Mouse (Mus musculus): Measurements from ENCODE around the gene Topors. TPM values are rescaled to one million over a fixed set of nuclear protein-coding genes. Genes with fewer than 3 reads are reported as not detected.

Gene Topors
- total and polyA plus RNA-seq, 3 experiments = 2.2 to 10.8 (median 9.2) TPM

DNA sequence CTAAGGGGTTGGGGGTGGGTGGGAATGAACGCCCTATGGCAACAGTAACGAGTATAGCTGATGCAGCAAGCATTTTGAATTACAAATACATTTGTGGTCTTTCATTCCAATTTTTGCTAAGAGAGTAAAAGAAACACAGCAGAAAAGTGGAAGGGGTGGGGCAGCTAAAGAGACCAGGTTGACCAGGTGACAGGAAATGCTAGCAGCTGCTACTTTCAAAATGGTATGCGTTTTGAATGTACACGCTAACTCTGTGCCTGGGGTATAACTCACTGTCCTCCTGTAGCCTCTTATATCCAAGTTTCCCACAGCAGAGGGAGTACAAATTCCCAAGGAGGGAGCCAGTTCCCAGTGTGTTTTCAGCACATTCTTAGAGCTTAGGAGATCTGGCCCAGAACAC, 32.8 kb downstream of the Topors start:
- H3K4me3 ChIP-seq = no peak overlapping the region

DNA sequence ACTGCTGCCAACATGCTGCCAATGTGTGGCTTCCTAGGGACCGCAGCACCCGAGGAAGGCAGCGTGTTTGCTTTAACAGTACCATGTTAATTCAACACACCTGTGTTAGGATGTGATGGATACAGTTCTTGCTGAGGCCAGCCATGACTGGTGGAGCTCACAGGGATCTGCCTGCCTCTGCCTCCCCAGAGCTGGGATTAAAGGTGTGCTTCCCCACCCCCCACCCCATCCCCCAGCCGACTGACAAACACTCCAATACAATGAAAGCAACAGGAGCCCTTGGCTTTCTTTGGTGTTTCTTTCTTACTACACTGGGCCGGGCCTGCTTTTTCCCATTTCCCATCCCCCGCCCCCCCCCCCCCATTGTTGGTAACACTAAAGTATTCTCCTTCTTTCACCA, 35.4 kb downstream of the Topors start:
- TF ChIP-seq EP300 (IDR thresholded peaks at IDR 0.05; ENCODE audit: insufficient read depth, low read depth, low read length) = no peak
- no peak for TF ChIP-seq CTCF (IDR thresholded peaks at IDR 0.05)
- no peak for TF ChIP-seq POLR2A (IDR thresholded peaks at IDR 0.05; ENCODE audit: insufficient read depth, low read depth, low read length)
- Histone ChIP-seq H3K9ac (ENCODE audit: low read depth, low read length) (no peak overlapping the region), H3K4me1 (ENCODE audit: control insufficient read depth, insufficient read depth, low read length) (no peaks in the 10 kb centered on the region), H3K4me3 (no peak overlapping the region), H3K36me3 (ENCODE audit: control insufficient read depth, insufficient read depth, low read length) (no peaks in the 10 kb centered on the region; the same call in 1 of the 2 replicates), H3K27me3 (ENCODE audit: control insufficient read depth, insufficient read depth, low read length) (no peaks in the 10 kb centered on the region), H3K27ac (no peak overlapping the region), H3K79me2 (replicated peaks; ENCODE audit: control insufficient read depth, insufficient read depth, low read length) (no peaks in the 10 kb centered on the region)
- DNase-seq = no peak
- intact Hi-C loops (cut with DNase I) = no loop called here
- WGBS = 85% methylated on average over 6 of the region's 6 CpGs

More for the DNA sequence above, 32.8 kb downstream of the Topors start:
- TF ChIP-seq EP300 (IDR thresholded peaks at IDR 0.05; ENCODE audit: insufficient read depth, low read depth, low read length) (no peak), CTCF (IDR thresholded peaks at IDR 0.05) (no peak), POLR2A (IDR thresholded peaks at IDR 0.05; ENCODE audit: insufficient read depth, low read depth, low read length) (no peak)
- Histone ChIP-seq H3K27me3 (ENCODE audit: control insufficient read depth, insufficient read depth, low read length) (no peaks in the 10 kb centered on the region), H3K4me1 (ENCODE audit: control insufficient read depth, insufficient read depth, low read length) (peaks cover 3% of the 10 kb centered on the region), H3K36me3 (ENCODE audit: control insufficient read depth, insufficient read depth, low read length) (no peaks in the 10 kb centered on the region; the same call in 1 of the 2 replicates), H3K27ac (no peak overlapping the region), H3K9ac (ENCODE audit: low read depth, low read length) (no peak overlapping the region), H3K79me2 (replicated peaks; ENCODE audit: control insufficient read depth, insufficient read depth, low read length) (no peaks in the 10 kb centered on the region)
- DNase-seq = no peak
- intact Hi-C loops (cut with DNase I) = no loop called here
- WGBS = 69% methylated on average over 4 of the region's 4 CpGs

DNA sequence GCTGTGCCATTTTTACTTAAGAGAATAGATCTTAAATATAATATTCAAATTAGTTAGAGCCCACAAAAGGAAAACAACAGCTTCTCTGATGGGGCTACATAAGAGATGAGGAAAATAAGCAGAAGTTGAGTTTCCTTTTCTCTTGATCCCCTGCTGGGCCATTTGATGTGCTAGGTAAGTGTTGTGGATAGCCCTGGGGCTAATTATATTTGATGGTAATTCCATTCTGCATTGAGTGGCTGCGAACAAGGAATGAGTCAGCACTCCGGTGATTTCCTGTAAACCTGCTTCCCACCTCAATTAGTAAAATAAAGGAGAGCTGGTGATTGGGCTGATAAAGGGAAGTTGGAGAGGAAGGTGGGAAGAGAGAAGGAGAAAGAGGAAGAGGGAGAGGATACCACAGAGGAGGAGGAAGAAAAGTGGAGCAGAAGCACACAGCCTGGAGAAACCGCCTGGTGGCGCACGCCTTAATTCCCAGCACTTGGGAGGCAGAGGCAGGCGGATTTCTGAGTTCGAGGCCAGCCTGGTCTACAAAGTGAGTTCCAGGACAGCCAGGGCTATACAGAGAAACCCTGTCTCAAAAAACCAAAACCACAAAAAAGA, 36.5 kb downstream of the Topors start:
- no peak overlapping the region for H3K4me3 ChIP-seq
- H3K4me1 ChIP-seq (ENCODE audit: control insufficient read depth, insufficient read depth, low read length) = no peaks in the 10 kb centered on the region
- H3K27ac ChIP-seq = no peak overlapping the region
- no peaks in the 10 kb centered on the region; the same call in 1 of the 2 replicates for H3K36me3 ChIP-seq (ENCODE audit: control insufficient read depth, insufficient read depth, low read length)
- intact Hi-C loops (cut with DNase I) = no loop called here
- H3K79me2 ChIP-seq (replicated peaks; ENCODE audit: control insufficient read depth, insufficient read depth, low read length) = no peaks in the 10 kb centered on the region
- H3K27me3 ChIP-seq (ENCODE audit: control insufficient read depth, insufficient read depth, low read length) = no peaks in the 10 kb centered on the region
- TF ChIP-seq CTCF (IDR thresholded peaks at IDR 0.05) (no peak), EP300 (IDR thresholded peaks at IDR 0.05; ENCODE audit: insufficient read depth, low read depth, low read length) (no peak), POLR2A (IDR thresholded peaks at IDR 0.05; ENCODE audit: insufficient read depth, low read depth, low read length) (no peak)
- no peak for DNase-seq
- H3K9ac ChIP-seq (ENCODE audit: low read depth, low read length) = no peak overlapping the region
- WGBS = 82% methylated on average over 7 of the region's 7 CpGs

DNA sequence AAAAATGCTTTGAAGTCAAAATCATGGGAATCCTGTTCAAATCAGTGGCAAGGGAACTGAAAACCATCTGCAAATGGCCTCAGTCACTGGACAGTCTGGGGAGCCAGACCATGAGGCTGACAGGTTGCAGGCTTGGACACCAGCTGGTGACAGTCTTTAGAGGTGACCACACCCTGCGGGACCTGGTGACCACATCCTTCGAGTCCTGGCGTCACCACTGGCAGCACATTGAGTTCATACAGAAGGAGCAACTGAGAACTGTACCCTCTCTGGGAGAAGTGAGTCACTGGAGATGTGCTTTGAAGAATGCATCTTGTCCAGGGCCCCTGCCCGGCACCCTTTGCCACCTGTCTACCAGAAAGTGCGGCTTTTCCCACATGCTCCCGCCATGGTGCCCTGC, 39.9 kb downstream of the Topors start:
- no peaks in the 10 kb centered on the region for H3K36me3 ChIP-seq (ENCODE audit: control insufficient read depth, insufficient read depth, low read length)
- no peak for TF ChIP-seq POLR2A (IDR thresholded peaks at IDR 0.05; ENCODE audit: insufficient read depth, low read depth, low read length)
- DNase-seq = no peak
- intact Hi-C loops (cut with DNase I) = no loop called here
- no peaks in the 10 kb centered on the region for H3K4me1 ChIP-seq (ENCODE audit: control insufficient read depth, insufficient read depth, low read length)
- H3K79me2 ChIP-seq (replicated peaks; ENCODE audit: control insufficient read depth, insufficient read depth, low read length) = no peaks in the 10 kb centered on the region
- 85% methylated on average over 6 of the region's 6 CpGs for WGBS
- H3K27me3 ChIP-seq (ENCODE audit: control insufficient read depth, insufficient read depth, low read length) = no peaks in the 10 kb centered on the region
- no peak overlapping the region for H3K9ac ChIP-seq (ENCODE audit: low read depth, low read length)
- H3K4me3 ChIP-seq = no peak overlapping the region
- H3K27ac ChIP-seq = no peak overlapping the region

DNA sequence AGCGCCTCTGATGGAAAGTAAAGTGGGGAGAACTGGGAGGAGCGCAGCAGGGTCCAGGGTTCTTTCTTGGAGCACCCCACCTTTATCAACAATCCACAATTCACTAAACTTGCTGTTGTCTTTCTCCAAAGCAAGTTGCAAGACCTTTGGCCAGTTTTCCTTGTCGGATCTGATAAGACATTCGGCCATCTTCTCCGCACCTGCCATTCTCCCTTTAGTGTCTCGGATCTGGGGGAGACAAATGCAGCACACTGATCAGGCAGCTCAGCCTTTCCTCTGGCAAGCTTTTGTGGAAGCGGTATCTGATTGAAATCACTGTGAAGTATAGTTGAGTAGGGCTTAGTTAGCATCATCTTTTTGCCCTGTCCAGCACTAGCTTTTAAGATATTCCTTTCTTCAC, 41.8 kb downstream of the Topors start:
- Histone ChIP-seq H3K9ac (ENCODE audit: low read depth, low read length) (no peak overlapping the region), H3K27me3 (ENCODE audit: control insufficient read depth, insufficient read depth, low read length) (no peaks in the 10 kb centered on the region), H3K36me3 (ENCODE audit: control insufficient read depth, insufficient read depth, low read length) (no peaks in the 10 kb centered on the region), H3K4me1 (ENCODE audit: control insufficient read depth, insufficient read depth, low read length) (no peaks in the 10 kb centered on the region), H3K4me3 (no peak overlapping the region), H3K79me2 (replicated peaks; ENCODE audit: control insufficient read depth, insufficient read depth, low read length) (no peaks in the 10 kb centered on the region), H3K27ac (no peak overlapping the region)
- DNase-seq = no peak
- WGBS = 94% methylated on average over 7 of the region's 7 CpGs
- TF ChIP-seq CTCF (IDR thresholded peaks at IDR 0.05) (no peak), EP300 (IDR thresholded peaks at IDR 0.05; ENCODE audit: insufficient read depth, low read depth, low read length) (no peak), POLR2A (IDR thresholded peaks at IDR 0.05; ENCODE audit: insufficient read depth, low read depth, low read length) (no peak)
- intact Hi-C loops (cut with DNase I) = no loop called here

DNA sequence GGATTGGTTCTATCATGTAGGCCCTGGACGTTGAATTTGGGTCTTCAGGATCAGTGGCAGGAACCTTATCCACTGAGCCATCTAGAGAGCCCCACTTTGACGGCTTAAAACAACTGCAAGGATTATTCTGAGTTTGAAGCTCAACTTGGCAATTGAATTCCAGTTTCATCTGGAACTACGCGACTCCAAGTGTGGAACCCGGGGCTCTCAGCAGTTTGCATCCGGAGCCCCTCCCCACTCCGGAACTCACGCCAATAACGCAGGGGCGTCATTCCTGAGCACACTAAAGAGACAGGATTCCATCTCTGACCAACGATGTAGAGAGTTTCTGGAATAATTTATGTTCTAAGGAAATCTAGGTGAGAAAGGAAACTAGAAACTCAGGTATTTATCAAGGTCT, 42.5 kb downstream of the Topors start:
- Histone ChIP-seq H3K9ac (ENCODE audit: low read depth, low read length) (no peak overlapping the region), H3K79me2 (replicated peaks; ENCODE audit: control insufficient read depth, insufficient read depth, low read length) (no peaks in the 10 kb centered on the region), H3K27ac (no peak overlapping the region), H3K4me3 (no peak overlapping the region), H3K27me3 (ENCODE audit: control insufficient read depth, insufficient read depth, low read length) (no peaks in the 10 kb centered on the region), H3K36me3 (ENCODE audit: control insufficient read depth, insufficient read depth, low read length) (no peaks in the 10 kb centered on the region), H3K4me1 (ENCODE audit: control insufficient read depth, insufficient read depth, low read length) (no peaks in the 10 kb centered on the region)
- no peak for DNase-seq
- intact Hi-C loops (cut with DNase I) = no loop called here
- 87% methylated on average over 11 of the region's 11 CpGs for WGBS
- TF ChIP-seq CTCF (IDR thresholded peaks at IDR 0.05) (no peak), EP300 (IDR thresholded peaks at IDR 0.05; ENCODE audit: insufficient read depth, low read depth, low read length) (no peak), POLR2A (IDR thresholded peaks at IDR 0.05; ENCODE audit: insufficient read depth, low read depth, low read length) (no peak)

Data from heart, adult 2 months (tissue).